Mouse (Mus musculus): ENCODE results near the gene Ankib1.
"Not testable (repeated sequence)": the region's sequence is repeated elsewhere in the genome, so short reads cannot be mapped to it uniquely, and the experiment has no call there.

The Ankib1 gene

DNA sequence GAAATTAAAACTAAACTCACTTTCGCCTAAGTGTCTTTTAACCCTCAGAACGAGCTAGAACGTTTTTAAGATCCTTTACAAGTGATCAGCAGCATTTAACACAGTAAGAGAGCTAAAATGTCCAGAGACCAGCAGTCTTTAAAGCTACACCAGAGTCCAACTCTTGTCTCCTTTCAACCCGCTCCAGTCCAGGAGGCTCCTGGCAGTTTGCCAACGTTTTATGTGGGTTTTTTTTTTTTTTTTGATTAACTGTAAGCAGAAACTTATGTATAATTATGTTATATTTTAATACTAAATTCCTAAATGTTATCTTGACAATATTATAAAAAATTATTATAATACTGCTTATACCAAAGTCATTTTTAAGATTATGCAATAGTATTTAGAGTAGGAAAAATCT is 73.9 kb downstream of the Ankib1 start:
- ATAC-seq (ENCODE audit: insufficient number of reproducible peaks, low FRiP score, low TSS enrichment) = no peak

DNA sequence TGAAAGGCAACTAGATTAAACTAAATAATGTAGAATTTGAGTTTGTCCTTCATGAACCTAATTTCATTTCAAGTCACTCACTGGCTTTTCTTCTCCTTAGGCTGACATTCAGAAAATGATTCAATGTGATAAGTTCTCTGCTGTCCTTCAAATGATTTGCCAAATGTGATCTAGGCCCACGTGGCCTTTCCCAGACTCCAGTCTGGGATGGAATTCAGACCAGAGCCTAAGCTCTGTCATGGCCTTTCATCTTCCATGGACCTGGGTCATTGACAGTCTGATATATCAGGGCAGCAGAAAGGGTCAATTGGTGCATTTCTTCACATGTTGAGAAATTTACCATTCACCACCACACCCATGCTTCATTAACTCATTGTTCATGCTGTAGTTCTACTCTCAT is 77.2 kb downstream of the Ankib1 start:
- no peak for ATAC-seq (ENCODE audit: insufficient number of reproducible peaks, low FRiP score, low TSS enrichment)

DNA sequence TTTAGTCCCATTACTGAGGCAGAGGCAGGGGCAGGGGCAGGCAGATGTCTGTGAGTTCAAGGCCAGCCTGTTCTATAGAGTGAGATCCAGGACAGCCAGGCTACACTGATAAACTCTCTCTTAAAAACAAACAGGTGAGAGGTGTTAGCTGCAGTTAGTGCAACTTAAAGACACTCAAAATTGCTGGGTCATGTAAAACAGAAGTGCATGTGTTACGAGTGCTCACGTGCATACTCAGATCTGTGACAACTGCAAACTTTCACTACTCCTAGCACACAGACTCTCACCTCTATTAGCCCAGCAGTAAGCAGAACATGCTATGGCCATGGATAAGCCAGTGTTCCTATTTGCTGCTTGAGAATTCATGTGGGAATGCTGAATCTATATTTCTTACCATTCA is 79.3 kb downstream of the Ankib1 start:
- no peak for ATAC-seq (ENCODE audit: insufficient number of reproducible peaks, low FRiP score, low TSS enrichment)

DNA sequence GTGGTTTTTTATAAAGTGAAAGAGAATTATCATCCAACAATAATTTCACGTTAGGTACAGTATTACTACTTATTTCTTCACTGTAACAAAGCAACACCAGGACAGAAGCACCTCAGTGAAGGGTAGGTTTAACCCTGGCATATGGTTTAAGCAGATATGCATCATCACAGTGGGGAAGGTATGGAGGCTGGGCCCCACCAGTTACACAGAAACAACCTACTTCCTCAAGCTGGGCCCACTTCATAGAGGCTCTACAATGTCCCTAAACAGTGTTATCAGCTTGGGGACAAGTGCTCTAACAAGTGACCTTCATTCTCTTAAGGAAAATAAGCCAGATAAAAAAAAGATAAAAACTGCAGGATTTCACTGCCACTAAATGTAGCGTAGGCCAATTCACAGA is 79.9 kb downstream of the Ankib1 start:
- no peak for ATAC-seq (ENCODE audit: insufficient number of reproducible peaks, low FRiP score, low TSS enrichment)

DNA sequence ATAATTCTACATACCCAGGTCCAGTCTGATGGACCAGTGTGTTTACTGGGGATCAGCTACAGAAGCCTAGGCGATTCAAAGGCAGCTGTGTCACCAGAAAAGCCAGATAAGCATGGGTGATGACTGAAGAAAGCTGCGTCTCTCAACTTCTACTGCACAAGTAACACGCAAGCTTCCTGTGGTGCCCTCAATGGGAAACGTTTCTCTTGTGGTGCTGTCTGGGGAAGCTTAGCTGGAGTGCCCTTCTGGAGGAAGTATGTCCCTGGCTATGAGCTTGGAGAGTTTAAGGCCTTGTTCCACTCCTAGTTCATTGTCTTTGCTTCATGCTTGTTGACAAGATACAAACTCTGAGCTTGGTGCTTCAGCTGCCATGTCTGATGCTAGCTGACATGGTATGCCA is 83.4 kb downstream of the Ankib1 start:
- no peak for ATAC-seq (ENCODE audit: insufficient number of reproducible peaks, low FRiP score, low TSS enrichment)

DNA sequence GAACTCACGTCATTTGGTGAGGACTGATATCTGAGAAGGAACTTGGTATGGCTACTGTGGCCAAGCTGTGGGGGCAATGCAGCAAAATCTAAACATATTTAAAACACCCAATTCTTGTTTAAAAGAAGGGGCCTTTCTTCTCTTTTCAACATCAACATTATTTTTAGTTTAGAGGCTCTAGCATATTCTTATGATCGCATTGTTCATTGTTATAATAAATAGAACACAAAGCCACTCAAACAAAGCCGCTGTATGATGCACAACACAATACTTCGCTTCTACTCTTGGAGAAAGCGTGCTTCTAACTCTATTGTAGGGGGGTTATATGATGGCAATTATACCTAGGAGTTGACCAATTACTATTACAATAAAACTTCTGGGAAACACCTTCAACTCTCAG is 86.9 kb downstream of the Ankib1 start:
- no peak for ATAC-seq (ENCODE audit: insufficient number of reproducible peaks, low FRiP score, low TSS enrichment)

DNA sequence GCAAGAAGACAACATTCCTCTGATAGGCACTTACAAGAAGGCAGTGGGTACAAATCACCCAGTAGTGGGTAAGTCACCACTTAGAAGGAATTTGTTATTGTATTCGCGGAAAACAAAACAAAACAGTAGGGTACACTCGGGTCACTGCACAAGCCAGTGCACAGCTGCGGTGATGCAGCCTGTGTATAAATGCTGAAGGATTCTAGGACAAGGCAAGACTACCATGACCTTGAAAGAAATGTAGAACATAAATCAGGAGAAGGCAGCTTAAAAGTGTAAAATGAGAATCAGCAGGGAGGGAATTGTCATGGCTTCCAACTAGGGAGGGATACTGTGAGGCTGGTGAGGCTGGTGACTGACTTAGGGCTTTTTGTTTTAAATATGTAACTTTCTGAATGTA is 100.5 kb downstream of the Ankib1 start:
- no peak for ATAC-seq (ENCODE audit: insufficient number of reproducible peaks, low FRiP score, low TSS enrichment)

DNA sequence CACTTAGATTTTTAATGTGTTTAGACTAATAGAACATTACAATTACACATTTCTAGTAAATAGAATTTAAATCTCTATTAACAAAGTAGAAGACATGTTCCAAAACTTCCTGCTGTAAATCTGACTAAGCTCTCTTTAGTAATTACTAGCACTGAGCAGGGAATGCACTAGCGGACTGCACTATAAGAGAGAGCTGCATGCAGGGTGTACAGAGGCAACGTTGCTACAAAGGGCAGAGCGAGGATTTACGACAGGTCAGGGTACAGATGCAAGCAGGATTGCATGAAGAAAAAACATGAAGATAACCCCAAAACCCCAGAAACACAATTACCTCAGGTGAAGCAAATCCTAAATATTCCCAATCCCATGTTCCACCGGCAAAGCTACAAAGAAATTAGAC is 102.7 kb downstream of the Ankib1 start:
- ATAC-seq (ENCODE audit: insufficient number of reproducible peaks, low FRiP score, low TSS enrichment) = no peak

DNA sequence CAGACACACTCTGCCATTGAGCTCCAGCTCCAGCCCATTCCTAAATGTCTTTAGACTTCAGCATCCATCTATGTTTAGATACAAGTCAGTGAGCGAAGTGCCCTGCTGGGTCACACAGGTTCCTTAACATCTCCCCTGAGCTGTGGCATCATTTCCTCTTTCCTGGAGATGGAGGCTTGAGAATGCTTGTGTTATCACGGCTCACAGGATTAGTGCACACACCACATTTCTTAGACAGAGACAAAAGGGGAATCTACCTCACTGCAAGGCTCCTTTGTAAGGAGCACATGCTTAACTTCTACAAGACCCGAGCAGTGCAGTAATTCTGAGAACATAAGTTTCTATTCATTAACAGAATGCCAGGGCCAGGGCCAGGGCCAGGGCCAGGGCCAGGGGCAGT is 106.7 kb downstream of the Ankib1 start:
- no peak for ATAC-seq (ENCODE audit: insufficient number of reproducible peaks, low FRiP score, low TSS enrichment)

DNA sequence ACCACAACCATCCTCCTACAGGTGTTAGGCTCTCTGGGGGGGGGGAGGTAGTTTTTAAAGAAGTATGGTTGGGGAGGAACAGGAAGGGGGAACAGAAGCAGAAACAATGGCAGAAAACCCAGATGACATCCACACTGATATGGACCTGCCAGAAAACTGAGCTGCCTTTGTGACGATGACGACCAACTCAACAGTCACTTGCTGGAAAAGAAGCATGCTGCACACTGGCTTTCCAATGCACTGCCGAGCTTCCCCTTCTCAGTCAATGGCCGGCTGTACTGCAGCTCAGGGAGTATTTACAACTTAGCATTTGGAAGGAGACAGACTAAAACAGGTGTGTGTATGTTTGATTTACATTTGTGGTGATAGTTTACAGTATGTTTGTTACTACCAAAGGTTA is 107.5 kb downstream of the Ankib1 start:
- ATAC-seq (ENCODE audit: insufficient number of reproducible peaks, low FRiP score, low TSS enrichment) = no peak

DNA sequence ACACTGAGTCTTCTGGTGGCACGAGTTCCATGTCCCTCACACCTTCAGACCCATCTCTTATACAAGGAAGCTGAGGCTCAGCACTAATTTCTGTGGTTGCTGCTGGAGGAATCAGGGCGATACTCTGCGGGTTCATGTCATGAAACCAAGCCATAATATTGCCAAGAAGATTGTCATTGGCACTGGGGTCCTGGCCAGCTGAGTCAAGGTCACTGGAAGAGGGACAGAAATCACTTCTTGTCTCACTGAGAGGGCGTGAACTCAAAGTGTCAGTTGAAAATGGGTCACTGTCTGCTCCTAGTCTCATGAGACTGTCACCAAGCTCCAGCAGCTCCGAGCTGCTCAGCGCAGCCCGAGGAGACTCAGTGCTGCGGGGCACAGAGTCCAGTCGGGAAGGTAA is 109.8 kb downstream of the Ankib1 start:
- no peak for ATAC-seq (ENCODE audit: insufficient number of reproducible peaks, low FRiP score, low TSS enrichment)

DNA sequence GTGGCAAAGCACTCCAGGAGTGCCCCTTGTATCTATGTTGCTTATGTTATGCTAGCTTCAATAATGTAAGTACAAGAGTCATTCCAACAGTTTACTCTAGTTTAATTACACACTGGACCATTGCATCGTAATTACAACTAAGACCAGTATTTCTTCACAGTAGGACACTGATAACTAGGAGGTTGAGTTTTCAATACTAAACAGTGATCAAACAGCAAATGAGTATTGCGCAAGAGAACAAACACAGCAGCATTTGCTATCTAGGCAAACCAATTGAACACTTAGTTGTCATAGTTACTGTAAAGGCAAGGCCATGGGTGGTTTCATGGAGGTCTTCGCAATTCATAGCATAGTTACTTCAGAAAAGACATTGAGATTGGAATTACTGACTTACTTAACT is 111.4 kb downstream of the Ankib1 start:
- ATAC-seq (ENCODE audit: insufficient number of reproducible peaks, low FRiP score, low TSS enrichment) = no peak

DNA sequence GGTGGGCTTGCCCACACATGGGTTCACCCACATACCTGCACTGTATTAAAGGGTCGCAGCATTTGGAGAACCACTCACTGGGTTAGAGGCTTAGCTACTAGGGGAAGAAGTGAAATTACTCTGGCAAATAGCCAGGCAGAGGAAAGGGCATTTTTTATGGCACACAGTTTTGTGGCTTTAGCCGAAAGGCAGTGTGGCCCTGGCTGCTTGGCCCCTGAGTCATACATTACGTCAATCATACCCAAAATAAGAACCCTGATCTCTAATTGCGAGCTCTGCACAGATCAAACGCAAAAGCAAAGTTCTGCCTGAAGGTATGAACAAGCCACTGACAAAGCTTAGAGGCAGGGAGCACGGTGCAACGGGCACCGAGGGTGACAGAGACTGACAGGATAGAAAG is 114.4 kb downstream of the Ankib1 start:
- ATAC-seq (ENCODE audit: insufficient number of reproducible peaks, low FRiP score, low TSS enrichment) = no peak

DNA sequence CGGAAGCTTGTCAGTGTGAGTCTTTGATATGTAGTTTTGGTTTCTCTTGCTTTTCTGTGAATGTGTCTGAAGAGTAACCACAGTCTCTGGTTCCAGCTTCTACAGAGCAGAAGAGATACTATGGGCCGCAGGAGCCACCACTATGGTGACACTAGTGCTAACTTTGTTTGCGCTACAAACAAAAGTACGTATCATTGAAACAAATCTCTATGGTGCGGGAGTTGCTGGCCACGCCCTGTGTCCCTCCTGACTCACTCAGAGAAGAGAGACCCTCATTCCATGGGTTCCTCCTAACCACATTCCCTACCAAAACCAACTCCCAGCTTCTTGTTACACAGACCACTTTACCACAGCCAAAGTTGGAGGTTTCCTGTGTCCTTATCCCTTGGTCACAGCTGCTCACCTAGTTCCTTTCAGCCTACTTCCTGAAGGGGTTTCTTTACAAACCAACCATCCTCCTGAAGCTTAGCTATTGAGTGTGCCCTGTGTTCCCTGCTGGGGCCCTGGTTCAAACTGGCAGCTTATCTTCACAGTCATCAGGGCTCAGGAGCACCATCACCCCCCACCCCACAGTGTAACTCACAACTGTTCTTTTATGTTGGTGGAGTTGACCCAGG is 132.7 kb downstream of the Ankib1 start:
- ATAC-seq (ENCODE audit: insufficient number of reproducible peaks, low FRiP score, low TSS enrichment) = no peak

DNA sequence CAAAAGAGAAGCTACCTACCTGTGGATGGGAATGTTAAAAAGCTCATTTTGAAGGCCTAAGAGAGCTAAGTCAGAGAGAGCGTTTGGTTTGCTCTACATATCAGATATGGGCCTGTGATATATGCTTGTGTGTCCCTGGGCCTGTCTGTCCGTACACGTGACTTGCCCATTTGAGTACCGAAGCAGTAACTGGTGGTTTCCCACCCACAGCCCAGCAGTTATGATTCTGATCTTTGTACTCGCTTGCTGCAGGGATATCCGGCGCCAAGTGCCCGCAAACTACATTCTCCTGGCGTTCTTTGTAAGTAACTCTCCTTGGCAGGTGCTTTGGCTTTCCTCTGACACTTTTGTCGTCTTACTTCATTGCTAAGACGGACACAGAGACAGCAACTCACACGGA is 136.1 kb downstream of the Ankib1 start:
- ATAC-seq (ENCODE audit: insufficient number of reproducible peaks, low FRiP score, low TSS enrichment) = no peak

DNA sequence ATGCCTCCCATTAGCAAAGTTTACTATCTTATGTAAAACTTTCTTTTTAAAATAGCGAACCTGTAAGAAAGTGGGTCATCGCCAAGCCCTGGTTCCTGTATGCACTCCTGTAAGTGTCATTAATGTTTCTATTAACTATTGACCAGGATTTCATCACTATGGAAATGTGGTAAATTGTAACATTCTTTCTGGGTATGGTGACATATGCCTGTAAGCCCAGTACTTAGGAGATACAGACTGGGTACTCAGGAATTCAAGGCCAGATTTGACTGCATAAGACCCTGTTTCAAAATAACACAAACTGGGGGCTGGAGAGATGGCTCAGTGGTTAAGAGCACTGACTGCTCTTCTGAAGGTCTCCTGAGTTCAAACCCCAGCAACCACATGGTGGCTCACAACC is 137.5 kb downstream of the Ankib1 start:
- no peak for ATAC-seq (ENCODE audit: insufficient number of reproducible peaks, low FRiP score, low TSS enrichment)

DNA sequence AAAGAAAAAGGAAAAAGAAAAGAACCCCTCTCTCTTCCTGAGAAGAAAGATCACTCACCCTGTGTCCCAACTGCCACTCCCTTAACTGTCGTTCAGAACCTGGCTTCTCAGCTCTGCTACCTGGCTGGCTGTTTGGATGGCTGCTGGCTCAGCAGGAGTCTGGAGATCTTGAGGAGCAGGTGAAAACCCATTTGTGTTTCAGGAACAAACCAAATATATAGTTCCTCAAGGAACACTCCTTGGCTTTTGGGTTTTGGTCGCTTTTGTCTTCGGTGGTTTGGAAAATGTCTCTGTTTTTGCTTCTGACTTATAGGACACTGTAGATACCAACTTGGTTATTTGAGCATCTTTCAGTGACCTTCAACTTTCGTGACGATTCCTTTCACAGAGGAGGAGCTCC is 145.6 kb downstream of the Ankib1 start, which contains the start of gene Gatad1:
Gatad1 (minus strand) TSS at position 101 of the 400 bp plus-strand sequence.
- no peak for ATAC-seq (ENCODE audit: insufficient number of reproducible peaks, low FRiP score, low TSS enrichment)

DNA sequence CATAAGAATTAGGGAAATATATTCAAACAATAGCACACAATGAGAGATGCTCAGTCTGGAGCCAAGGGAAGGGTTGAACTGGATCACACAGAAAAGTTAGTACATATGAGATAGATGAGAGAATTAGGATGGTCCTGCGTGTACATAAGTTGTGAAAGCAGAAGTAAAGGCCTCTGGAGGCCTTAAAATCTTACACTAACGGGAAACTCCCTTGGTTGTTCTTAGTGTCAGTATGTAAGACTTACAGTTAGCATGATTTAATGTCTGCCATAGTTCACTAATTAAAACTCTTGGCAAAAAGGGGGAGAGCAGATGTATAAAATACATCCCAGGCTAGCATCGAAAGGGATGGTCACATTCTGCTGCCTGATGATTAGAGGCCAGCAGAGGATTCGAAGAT is 148.9 kb downstream of the Ankib1 start:
- no peak for ATAC-seq (ENCODE audit: insufficient number of reproducible peaks, low FRiP score, low TSS enrichment)

DNA sequence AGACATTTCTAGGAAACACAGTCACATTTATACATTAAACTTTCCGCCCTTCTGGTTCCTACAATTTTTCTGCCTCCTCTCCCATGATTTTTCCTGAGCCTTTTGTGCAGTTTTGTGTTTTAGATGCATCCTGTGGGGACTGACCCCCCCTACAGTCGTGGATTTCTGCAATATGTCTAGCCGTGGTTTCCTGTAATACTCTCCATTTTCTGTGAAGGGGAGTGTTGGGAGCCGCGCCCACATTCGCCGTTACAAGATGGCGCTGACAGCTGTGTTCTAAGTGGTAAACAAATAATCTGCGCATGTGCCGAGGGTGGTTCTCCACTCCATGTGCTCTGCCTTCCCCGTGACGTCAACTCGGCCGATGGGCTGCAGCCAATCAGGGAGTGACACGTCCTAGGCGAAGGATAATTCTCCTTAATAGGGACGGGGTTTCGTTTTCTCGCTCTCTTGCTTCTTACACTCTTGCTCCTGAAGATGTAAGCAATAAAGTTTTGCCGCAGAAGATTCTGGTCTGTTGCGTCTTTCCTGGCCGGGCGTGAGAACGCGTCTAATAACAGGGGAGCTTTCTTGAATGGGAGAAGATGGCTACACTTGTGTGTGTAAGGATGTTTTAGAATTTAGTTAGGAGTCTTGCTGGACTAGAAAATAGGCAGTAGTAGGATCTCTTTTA is 149.7 kb downstream of the Ankib1 start:
- not testable (repeated sequence) for ATAC-seq (ENCODE audit: insufficient number of reproducible peaks, low FRiP score, low TSS enrichment)

DNA sequence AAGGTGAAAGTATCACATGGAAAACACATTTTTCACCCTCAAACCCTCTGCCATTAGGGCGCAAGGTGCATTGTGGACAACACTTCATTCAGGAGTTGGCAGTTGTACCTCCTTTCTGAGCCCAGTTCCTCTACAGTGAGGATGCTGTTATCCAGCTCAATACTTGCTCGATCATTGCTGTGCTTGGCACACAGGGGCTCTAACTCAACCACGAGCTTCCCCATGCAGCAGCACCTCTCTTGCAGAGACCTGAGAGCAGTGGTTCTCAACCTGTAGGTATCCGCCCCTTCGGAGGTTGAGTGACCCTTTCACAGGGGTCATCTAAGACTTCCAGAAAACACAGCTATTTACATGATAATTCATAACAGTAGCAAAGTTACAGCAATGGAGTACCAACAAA is 151.1 kb downstream of the Ankib1 start:
- ATAC-seq (ENCODE audit: insufficient number of reproducible peaks, low FRiP score, low TSS enrichment) = no peak

DNA sequence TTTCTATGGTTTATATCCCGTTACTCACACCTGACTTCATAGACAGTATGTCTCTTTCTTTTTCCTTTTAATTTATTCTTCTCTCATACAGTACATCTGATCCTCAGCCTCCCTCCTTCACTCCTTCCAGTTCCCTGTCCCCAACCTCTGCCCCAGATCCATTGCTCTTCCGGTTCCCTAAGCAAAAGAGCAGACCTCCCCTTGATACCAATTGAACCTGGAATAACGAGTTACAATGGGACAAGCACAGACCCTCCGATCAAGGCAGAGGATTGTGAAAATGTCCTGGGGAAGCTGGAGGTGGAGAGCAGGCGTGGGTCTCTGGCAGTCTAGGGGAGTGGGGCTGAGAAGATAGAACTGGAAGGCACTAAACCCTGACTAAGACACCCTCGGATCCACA is 151.8 kb downstream of the Ankib1 start, which contains the start of gene Tmbim7:
Tmbim7 (plus strand) TSS at position 301 of the 400 bp plus-strand sequence.
- no peak for ATAC-seq (ENCODE audit: insufficient number of reproducible peaks, low FRiP score, low TSS enrichment)

DNA sequence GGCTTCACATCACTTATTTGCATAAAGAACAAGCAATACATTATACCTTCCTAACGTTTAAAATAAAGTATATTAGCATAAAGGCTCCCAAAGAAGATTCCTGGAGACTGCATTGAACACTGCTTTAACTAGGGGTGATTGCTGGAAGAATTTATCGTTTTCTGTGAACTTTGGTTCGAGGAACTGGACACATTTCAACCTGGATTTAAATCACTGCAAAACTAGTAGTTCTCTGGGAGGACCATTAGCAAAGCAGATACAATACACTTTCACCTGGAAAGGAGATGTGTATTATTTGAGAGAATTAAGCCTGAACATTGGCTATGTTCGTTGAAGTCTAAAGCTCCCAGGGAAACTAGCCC is 153.9 kb downstream of the Ankib1 start:
- no peak for ATAC-seq (ENCODE audit: insufficient number of reproducible peaks, low FRiP score, low TSS enrichment)
